Mouse (Mus musculus) liver, embryonic 14.5 days (tissue): Measurements from ENCODE around the gene Tmem104.

ENCODE experiments used
- CTCF ChIP-seq: IDR thresholded peaks from 2 replicates; pipeline ENCODE4 v1.5.1; 2016; ENCODE audit warnings: antibody characterized with exemption, low read depth, control low read depth
- EP300 ChIP-seq: IDR thresholded peaks from 2 replicates; pipeline ENCODE4 v1.6.1; 2016; ENCODE audit warnings: antibody characterized with exemption, low read depth

GRCm38 (mm10) chr11:115195933-115196332 is 8.6 kb downstream of the Tmem104 start:
- TF ChIP-seq CTCF, result no peak
- no peak for TF ChIP-seq EP300
